Mouse (Mus musculus) gastrocnemius, postnatal 36 days (tissue): Measurements from ENCODE around the gene Oxct2a. TPM values are rescaled to one million over a fixed set of nuclear protein-coding genes. Genes with fewer than 3 reads are reported as not detected.
"Not testable (repeated sequence)": the region's sequence is repeated elsewhere in the genome, so short reads cannot be mapped to it uniquely, and the experiment has no call there.

Experiments used
- DNase-seq, 2 experiments: peaks; one replicate each; pipeline ENCODE4 v3.0.0; 2022
- intact Hi-C: fragments of 180-260 bp; cut with DNase I; formaldehyde crosslinking; loops from one replicate; pipeline ENCODE4 v1.15.1; 2025
- total RNA-seq, 2 experiments: library from RNA; stranded (reverse); gene quantifications; 2 replicates each; pipeline ENCODE4 v1.2.3; 2021

Gene Oxct2a
- total RNA-seq, 2 experiments from 2014 or later, result 0.15 to 0.23 TPM

- DNase-seq, result no peak
- intact Hi-C loops, result no loop called here
Measured at GRCm38 (mm10) chr4:123314497-123314896, 8.9 kb downstream of the Oxct2a start.

DNA sequence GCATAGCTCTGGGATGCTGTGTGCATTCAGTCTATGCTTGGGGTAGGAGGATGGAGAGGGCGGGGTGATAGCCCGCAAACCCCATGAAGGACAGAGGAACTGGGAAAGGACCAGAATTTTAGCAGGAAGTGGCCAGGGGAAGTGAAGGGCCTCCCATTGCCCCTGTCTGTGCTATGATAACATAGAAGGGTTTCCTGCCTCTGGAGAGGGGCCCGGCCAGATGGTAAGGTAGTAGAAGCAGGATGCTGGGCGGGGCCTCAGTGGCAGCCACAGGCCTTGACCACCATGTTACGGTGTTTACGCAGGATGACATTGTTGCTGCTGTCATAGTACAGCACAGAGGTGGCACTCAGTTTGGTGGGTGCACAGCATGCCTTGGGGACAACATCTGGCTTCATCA lies 10.4 kb downstream of the Oxct2a start:
- intact Hi-C loops, result no loop called here
- no peak for DNase-seq

GRCm38 (mm10) chr4:123311845-123312244 lies 11.6 kb downstream of the Oxct2a start:
- intact Hi-C loops, result no loop called here
- no peak for DNase-seq

GRCm38 (mm10) chr4:123308292-123308691 lies 15.1 kb downstream of the Oxct2a start:
- intact Hi-C loops, result loop anchor here (5.0 to 10.0 kb wide), 3 partner anchors 54 to 217 kb away; no protein-coding TSS in a partner anchor
- no peak for DNase-seq

DNA sequence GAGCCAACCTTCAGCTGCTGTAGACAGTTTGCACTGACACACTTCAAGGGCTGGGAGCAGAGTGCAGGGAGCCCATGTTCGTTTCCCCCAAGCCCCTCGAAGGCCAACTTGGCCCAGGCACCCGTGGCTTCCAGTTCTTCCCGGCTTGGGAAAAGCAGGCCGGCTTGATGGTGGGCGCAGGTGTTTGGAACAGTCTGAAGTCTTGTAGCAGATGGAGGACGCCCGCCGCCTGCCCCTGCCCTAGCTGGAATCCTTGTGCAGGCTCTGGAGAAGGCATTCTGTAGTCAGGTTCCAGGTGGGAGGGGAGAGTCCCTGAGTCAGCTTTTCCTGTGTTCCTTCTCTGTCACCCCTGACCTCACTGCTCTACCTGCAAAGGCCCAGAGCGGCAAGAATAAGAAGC lies 16.4 kb downstream of the Oxct2a start:
- intact Hi-C loops, result loop anchor here (5.0 to 10.0 kb wide), 3 partner anchors 55 to 218 kb away; no protein-coding TSS in a partner anchor
- DNase-seq, result no peak

DNA sequence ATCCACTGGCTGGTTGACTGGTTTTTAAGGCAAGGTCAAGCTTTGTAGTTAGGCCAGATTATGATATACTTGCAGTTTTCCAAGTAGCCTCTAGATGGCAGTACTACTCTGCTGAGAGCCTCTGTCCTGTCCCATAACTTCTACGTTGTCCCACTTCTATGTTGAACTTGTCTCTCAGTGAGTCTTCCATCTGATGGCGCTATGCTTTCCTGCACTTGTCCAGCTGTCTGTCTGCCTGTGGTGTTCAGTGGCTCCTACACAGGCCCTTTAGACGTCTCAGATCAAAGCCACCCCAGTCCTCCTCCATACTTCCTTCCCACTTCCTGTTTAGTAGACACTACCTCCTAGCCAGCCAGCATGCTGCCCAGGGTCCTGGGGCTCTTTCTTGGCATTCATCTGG lies 17.6 kb downstream of the Oxct2a start:
- no peak for DNase-seq

GRCm38 (mm10) chr4:123298980-123299670 lies 24.3 kb downstream of the Oxct2a start:
- DNase-seq, result peak in 1 of 2 experiments; percentile 27
- intact Hi-C loops, result no loop called here

More for the DNA sequence above, 17.6 kb downstream of the Oxct2a start:
- intact Hi-C loops, result loop anchor here (5.0 to 10.0 kb wide), 3 partner anchors 57 to 219 kb away; no protein-coding TSS in a partner anchor

GRCm38 (mm10) chr4:123298226-123298625 lies 25.2 kb downstream of the Oxct2a start:
- intact Hi-C loops, result no loop called here
- DNase-seq, result no peak

DNA sequence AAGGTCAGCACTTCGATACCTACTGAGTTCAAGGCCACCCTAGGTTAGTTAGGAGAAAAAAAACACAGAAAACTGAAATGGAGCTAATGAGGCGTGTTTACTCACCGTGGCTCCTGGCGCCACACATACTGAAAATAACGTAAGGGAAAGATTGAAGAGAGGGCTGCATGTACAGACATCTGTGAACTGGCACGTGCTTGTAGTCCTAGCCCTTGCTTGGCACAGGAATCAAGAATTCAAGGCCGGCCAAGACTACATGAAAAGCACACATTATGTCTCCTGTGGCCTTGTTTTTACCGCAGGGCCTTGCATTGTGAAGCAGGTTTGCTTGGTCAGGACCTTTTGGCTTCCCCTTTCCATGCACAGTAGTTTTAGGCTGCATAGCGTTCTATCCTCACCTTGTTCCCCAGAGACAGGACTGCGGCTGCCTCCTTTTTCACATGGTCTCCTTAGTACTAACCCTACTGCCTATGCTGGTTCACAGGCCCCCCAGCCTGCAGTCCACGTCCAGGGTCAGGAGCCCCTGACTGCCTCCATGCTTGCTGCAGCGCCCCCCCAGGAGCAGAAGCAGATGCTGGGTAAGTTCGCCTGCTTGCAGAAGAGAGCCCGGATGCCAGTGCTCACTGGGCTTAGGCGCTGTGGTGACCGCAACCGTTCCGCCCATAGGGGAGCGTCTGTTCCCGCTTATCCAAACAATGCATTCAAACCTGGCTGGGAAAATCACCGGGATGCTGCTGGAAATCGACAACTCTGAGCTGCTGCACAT lies 26.1 kb downstream of the Oxct2a start:
- intact Hi-C loops, result no loop called here
- no peak for DNase-seq

GRCm38 (mm10) chr4:123296148-123296534 lies 27.3 kb downstream of the Oxct2a start:
- intact Hi-C loops, result no loop called here
- DNase-seq, result no peak

GRCm38 (mm10) chr4:123295516-123296147 lies 27.8 kb downstream of the Oxct2a start:
- intact Hi-C loops, result no loop called here
- DNase-seq, result no peak

- intact Hi-C loops, DNase-seq: not testable (repeated sequence)
Measured at GRCm38 (mm10) chr4:123295026-123295425, 28.4 kb downstream of the Oxct2a start.

GRCm38 (mm10) chr4:123293661-123294443 lies 29.6 kb downstream of the Oxct2a start:
- intact Hi-C loops, result no loop called here
- no peak for DNase-seq

DNA sequence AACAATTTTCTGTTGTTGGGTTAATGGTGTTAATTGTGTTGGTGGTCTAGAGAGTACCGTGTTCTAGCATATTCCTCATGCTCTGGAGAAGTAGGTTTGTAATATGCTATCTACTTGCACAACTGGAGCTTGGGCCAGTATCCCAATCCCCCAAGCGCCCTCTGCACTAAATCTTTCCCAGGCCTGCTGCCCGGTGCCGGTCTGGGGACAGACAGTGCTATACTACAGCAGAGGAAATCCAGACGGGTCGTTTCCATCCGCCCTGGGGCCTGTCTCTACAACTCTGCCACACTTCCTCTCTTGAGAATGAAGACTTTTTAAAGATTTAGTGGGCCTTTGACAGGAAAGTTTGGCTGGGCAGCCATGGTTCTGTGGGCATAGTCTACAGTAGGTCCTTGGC lies 30.4 kb downstream of the Oxct2a start:
- no peak for DNase-seq
- intact Hi-C loops, result no loop called here

GRCm38 (mm10) chr4:123292390-123292789 lies 31.0 kb downstream of the Oxct2a start:
- DNase-seq, result no peak
- intact Hi-C loops, result no loop called here

DNA sequence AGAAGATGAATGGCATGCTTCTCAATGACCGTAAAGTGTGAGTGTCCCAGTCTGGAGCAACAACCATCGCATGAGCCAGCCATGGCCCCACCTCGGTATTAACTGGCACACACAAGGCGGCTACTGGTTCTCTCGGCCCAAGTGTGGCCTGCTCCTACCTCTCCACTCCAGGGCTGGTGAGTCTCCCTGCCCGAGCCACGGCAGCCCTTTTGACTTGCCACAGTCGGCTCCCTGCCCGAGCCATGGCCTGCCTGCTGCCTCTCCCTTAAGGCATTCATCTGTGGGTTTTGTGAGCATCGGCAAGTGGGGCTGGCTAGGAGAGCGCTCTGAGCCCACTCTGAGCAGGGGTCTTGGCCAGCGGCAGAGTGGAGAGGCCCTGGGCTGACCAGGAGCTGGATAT lies 34.4 kb downstream of the Oxct2a start:
- intact Hi-C loops, result no loop called here
- no peak for DNase-seq

GRCm38 (mm10) chr4:123286790-123287189 lies 36.6 kb downstream of the Oxct2a start:
- DNase-seq, result no peak
- intact Hi-C loops, result no loop called here

- intact Hi-C loops, result no loop called here
- peak in 1 of 2 experiments; percentile 10 for DNase-seq
Measured at GRCm38 (mm10) chr4:123284731-123285624, 38.5 kb downstream of the Oxct2a start.

GRCm38 (mm10) chr4:123283675-123284064 lies 39.8 kb downstream of the Oxct2a start:
- intact Hi-C loops, DNase-seq: not testable (repeated sequence)
